Mouse (Mus musculus) kidney, postnatal 0 days (tissue): ENCODE measurements at regions not wholly inside any gene's neighbourhood (a gene's known extent, or its start where the extent isn't known, plus 50 kb on each side); places are given as distances from the start of the nearest gene placed in this dataset.

ENCODE experiments used
- ATAC-seq: fragments of 200-750 bp; cut with Nextera tagmentation; replicated peaks from 2 replicates; pipeline ENCODE4 v1.8.0; 2017; ENCODE audit warnings: low read depth, moderate number of reproducible peaks, moderate TSS enrichment, moderate library complexity; ENCODE audit not compliant: low FRiP score
- DNase-seq: peaks from one replicate; pipeline ENCODE4 v3.0.0-alpha.2; 2016; ENCODE audit warnings: low spot score
- H3K27ac ChIP-seq: fragments of 300-500 bp; sonication (generic); 2 replicates; pipeline ENCODE4 v1.5.1; 2014; ENCODE audit warnings: mild to moderate bottlenecking
- H3K27me3 ChIP-seq: fragments of 300-500 bp; sonication (generic); 2 replicates; pipeline ENCODE4 v1.6.1; 2014; ENCODE audit warnings: low read length, mixed read lengths; ENCODE audit not compliant: insufficient read depth
- H3K36me3 ChIP-seq: fragments of 300-500 bp; sonication (generic); 2 replicates; pipeline ENCODE4 v1.6.1; 2014; ENCODE audit warnings: low read length, mixed read lengths; ENCODE audit not compliant: insufficient read depth
- H3K4me1 ChIP-seq: fragments of 300-500 bp; sonication (generic); replicated peaks from 2 replicates; pipeline ENCODE4 v1.6.1; 2014; ENCODE audit warnings: antibody characterized with exemption, low read length, mixed read lengths; ENCODE audit not compliant: insufficient read depth
- H3K4me2 ChIP-seq: fragments of 300-500 bp; sonication (generic); 2 replicates; pipeline ENCODE4 v1.6.1; 2014; ENCODE audit warnings: mild to moderate bottlenecking, low read length, moderate library complexity, mixed read lengths
- H3K4me3 ChIP-seq: fragments of 300-500 bp; sonication (generic); replicated peaks from 2 replicates; pipeline ENCODE4 v1.5.1; 2014; ENCODE audit warnings: low read depth, low read length
- H3K9ac ChIP-seq: fragments of 300-500 bp; sonication (generic); 2 replicates; pipeline ENCODE4 v1.6.1; 2014; ENCODE audit warnings: low read depth, low read length
- H3K9me3 ChIP-seq: fragments of 300-500 bp; sonication (generic); replicated peaks from 2 replicates; pipeline ENCODE4 v1.6.1; 2016; ENCODE audit warnings: low read length, inconsistent platforms, mixed read lengths
- CTCF ChIP-seq: IDR thresholded peaks from 2 replicates; pipeline ENCODE4 v1.5.1; 2016; ENCODE audit warnings: antibody characterized with exemption, low read depth, mild to moderate bottlenecking, moderate library complexity
- WGBS: fragments of 180-500 bp; shearing (Covaris S2); extraction: QIAGEN DNeasy Blood & Tissue Kit; methylation state at CpG from one replicate; pipeline ENCODE4 v1.1.7; 2014; 5-methylcytosine and 5-hydroxymethylcytosine counted together

DNA sequence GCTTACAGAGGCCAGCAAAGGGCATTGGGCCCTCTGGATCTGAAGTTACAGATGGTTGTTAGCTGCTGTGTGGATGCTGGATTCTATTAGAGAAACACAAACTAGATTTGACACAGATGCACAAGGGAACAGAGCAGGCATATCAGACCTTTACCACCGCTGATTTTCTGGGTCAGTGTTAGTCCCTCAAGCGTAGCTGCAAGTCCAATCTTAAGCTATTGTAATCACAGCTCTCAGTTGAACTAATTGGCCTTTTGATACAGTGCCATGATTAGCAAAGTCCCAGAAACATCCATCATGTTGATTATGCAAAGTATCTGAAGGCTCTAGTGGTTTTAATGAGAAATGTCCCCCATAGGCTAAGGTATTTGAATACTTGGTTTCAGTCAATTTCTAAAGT is 54.2 kb upstream of the Plppr5 start:
- ATAC-seq (no peak), DNase-seq (no peak)
- Histone ChIP-seq H3K4me1 (no peaks in the 10 kb centered on the region), H3K27me3 (no peaks in the 10 kb centered on the region), H3K9ac (no peak overlapping the region), H3K9me3 (no peaks in the 10 kb centered on the region), H3K4me2 (no peak overlapping the region), H3K27ac (no peak overlapping the region), H3K4me3 (no peak overlapping the region), H3K36me3 (no peaks in the 10 kb centered on the region)
- WGBS: 65% methylated on average over 2 of the region's 2 CpGs
- no peak for TF ChIP-seq CTCF

DNA sequence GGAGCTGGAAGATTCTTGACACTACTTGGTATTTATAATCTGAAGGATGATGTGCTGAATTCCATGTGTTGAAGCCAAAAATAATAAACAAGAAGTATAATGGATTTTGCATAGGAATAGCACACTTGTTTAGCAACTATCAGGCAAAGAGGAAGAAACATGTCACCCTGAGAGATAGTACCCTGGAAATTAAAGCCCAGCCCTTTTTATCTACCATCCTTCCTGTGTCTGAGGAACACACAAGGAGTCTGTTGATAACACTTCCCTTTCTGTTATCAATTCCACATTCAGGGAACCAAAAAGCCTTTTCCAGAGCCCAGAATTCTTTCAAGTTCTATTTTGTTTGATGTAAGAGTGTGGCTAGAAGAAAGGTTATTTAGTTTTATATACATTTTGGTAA is 66.5 kb upstream of the Plppr5 start:
- Histone ChIP-seq H3K4me1 (no peaks in the 10 kb centered on the region), H3K27me3 (no peaks in the 10 kb centered on the region), H3K4me2 (no peak overlapping the region), H3K9ac (no peak overlapping the region), H3K4me3 (no peak overlapping the region), H3K27ac (no peak overlapping the region), H3K36me3 (no peaks in the 10 kb centered on the region), H3K9me3 (no peaks in the 10 kb centered on the region)
- no peak for TF ChIP-seq CTCF
- no peak for DNase-seq
- ATAC-seq: no peak

DNA sequence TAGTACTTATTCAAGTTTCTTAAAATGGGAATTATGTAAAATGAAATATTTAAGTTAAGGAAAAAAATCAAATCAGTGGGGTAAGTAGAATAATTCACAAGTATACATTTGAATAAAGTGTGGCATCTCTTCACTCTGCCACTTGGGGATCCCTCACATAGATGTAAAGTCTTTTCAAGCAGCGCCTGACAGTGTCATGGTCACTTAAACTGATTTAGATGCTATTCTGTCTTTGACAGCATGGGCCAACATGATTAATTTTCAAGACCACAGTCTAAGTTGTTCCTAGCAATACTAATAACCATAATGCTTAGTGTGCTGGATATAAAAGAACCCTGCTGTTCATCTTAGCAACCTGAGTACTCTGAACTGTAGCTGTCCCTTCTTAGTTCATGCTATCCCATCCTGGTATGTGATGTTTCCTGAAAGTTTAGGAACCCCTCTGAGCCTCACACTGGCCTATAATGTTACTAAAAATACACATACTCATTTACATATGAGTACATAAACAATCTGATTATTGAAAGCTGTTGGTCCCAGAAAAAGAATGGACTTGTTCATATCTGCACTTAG is 68.4 kb upstream of the Plppr5 start:
- Histone ChIP-seq H3K27ac (no peak overlapping the region), H3K9ac (no peak overlapping the region)
- 69% methylated on average over 1 of the region's 1 CpGs for WGBS

DNA sequence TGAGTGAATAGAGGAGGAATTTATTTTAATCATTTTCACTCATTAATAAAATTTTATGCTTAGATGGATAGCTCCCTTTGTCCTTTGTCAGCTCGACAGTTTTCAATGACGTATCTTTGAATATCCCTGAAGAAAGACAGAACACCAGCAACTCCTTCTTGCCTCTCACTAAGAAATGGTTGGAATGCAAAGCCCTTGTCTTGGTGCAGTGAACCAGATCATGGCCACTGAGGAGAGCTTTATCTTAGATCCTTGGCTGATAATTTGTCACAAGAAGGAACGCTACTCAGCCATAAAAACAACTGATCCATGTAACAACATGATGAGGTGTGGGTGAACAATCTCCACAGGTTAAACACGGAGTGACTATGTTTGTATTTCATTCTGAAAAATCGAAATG is 73.5 kb upstream of the Plppr5 start:
- DNase-seq (peak; percentile 55), ATAC-seq (no peak)
- no peak overlapping the region for H3K4me2 ChIP-seq
- H3K9me3 ChIP-seq: no peaks in the 10 kb centered on the region
- no peak overlapping the region for H3K4me3 ChIP-seq
- no peak overlapping the region for H3K9ac ChIP-seq
- no peaks in the 10 kb centered on the region for H3K27me3 ChIP-seq
- no peaks in the 10 kb centered on the region for H3K4me1 ChIP-seq
- H3K36me3 ChIP-seq: no peaks in the 10 kb centered on the region
- no peak overlapping the region for H3K27ac ChIP-seq
- no peak for TF ChIP-seq CTCF
- WGBS: 24% methylated on average over 5 of the region's 5 CpGs

More for the DNA sequence above, 68.4 kb upstream of the Plppr5 start:
- ATAC-seq (no peak), DNase-seq (no peak)
- Histone ChIP-seq H3K4me2 (no peak overlapping the region), H3K36me3 (no peaks in the 10 kb centered on the region), H3K4me1 (no peaks in the 10 kb centered on the region), H3K9me3 (no peaks in the 10 kb centered on the region), H3K27me3 (no peaks in the 10 kb centered on the region), H3K4me3 (no peak overlapping the region)
- no peak for TF ChIP-seq CTCF

DNA sequence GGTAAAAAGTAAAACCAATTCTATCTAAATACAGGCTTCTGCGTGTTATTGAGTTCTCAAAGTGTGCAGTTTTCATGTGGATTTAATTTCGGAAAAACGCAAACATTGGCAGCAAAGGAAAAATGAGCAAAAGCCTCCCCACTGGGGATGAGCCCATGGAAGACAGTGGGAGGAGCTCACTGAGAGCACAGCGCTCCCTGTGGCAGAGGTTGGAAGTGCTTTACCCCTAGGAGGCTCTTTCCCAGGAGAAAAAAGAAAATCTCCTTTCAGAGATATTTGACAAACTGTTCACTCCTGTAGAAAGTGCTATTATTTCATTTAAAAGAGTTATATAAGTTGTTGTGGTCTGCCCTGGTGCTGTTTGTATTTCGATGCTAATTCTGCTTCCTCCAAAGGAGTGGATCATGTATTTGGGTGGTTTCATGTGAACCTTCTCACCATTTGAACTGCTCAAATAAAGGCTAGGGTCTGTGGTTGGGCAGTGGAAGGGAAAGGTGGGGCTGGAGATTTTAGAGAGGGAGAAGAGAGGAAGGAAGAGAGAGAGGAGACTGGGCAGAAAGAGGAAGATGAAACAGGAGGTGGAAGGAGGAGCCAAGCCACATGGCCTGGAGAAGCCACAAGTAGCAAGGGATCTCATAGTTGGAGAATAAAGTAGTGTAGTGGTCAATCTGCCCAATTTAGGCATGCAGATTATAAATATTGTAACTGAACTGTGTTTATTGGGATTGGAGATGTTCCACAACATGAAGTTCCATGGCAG is 76.3 kb upstream of the Plppr5 start:
- Histone ChIP-seq H3K4me3 (no peak overlapping the region), H3K4me2 (no peak overlapping the region), H3K27ac (no peak overlapping the region), H3K9me3 (no peaks in the 10 kb centered on the region), H3K27me3 (no peaks in the 10 kb centered on the region), H3K9ac (no peak overlapping the region), H3K36me3 (no peaks in the 10 kb centered on the region), H3K4me1 (no peaks in the 10 kb centered on the region)
- TF ChIP-seq CTCF: no peak
- DNase-seq: no peak
- ATAC-seq: no peak
- WGBS: 87% methylated on average over 5 of the region's 5 CpGs

DNA sequence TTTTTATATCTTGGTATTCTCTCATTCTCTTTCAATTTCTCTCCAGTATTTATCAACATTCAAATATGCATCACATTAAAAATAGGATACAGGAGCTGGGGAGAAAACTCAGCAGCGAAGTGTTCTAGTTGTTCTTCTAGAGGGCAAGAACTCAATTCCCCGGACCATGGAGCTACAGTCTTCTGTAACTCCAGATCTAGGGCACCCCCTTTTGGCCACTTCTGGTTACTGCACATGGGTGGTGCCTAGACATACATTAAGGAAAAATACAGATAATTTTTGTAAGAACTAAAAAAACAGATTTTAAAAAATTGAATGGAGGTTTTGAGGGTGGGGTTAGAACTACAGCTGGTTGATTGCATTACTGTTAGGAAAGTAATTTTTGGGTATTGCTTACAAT is 80.5 kb upstream of the Plppr5 start:
- Histone ChIP-seq H3K27me3 (no peaks in the 10 kb centered on the region), H3K36me3 (no peaks in the 10 kb centered on the region), H3K9ac (no peak overlapping the region), H3K4me2 (no peak overlapping the region), H3K4me3 (no peak overlapping the region), H3K9me3 (no peaks in the 10 kb centered on the region), H3K27ac (no peak overlapping the region), H3K4me1 (no peaks in the 10 kb centered on the region)
- ATAC-seq (no peak), DNase-seq (peak; percentile 40)
- 66% methylated on average over 2 of the region's 2 CpGs for WGBS
- peak; percentile 59 for TF ChIP-seq CTCF
